Mouse (Mus musculus): ENCODE measurements at regions not wholly inside any gene's neighbourhood (a gene's known extent, or its start where the extent isn't known, plus 50 kb on each side); places are given as distances from the start of the nearest gene placed in this dataset.

DNA sequence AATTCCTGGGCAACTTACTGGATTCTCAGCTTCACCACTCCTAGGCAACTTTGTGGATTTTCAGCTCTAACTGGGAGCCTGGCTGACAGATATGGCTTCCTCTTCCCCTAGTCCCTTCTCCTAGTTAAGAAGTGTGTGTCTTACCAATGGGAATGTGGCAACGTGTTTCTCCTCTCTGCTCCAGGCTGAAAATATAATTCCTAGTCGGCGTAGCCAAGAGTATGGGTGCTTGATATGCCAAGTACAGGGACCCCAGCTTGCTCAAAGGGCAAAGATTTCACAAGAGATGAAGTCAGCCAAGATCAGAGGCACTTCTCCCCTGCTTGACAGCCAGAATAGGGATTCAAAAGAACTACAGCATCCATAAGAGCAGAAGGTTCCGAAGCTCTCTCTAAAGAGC lies 196.6 kb downstream of the Mreg start:
- TF ChIP-seq CTCF (IDR thresholded peaks at IDR 0.05; ENCODE audit: insufficient read depth, low read length): no peak
- TF ChIP-seq POLR2A (IDR thresholded peaks at IDR 0.05; ENCODE audit: borderline replicate concordance, extremely low read depth, low read depth, low read length): no peak

All from lung, adult 2 months (tissue).